Mouse (Mus musculus): ENCODE measurements around the gene Srpk2. TPM values are rescaled to one million over a fixed set of nuclear protein-coding genes. Genes with fewer than 3 reads are reported as not detected.

The Srpk2 gene
- total and polyA plus RNA-seq, 3 experiments: 11.2 to 41.7 (median 16.9) TPM

DNA sequence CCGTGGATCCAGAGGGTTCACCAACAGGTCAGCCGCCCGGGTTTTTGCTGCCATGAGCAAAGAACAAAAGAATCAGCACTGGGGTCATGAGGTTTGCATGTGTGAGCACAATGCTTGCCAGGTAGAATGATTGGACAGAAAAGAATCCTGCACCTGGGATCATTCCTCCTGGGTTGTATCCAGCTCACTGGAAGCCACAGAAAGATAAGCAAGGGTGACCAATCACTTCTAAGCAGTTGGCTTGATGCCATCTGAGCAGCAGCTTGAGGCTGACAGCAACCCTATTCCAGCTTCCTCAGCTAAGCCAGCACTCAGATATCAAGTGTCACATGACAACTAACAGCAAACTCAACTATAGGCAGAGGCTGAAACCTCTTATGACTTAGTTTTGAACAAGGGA lies 165.7 kb downstream of the Srpk2 start (continued):
- TF ChIP-seq POLR2AphosphoS2 (IDR thresholded peaks at IDR 0.05; ENCODE audit: low read length): no peak
- peak; percentile 76 for TF ChIP-seq GATA1 (IDR thresholded peaks at IDR 0.05; ENCODE audit: low read depth, low read length)
- no peak for TF ChIP-seq ZKSCAN1 (IDR thresholded peaks at IDR 0.05; ENCODE audit: low read depth, low read length)
- no peak for TF ChIP-seq HCFC1 (IDR thresholded peaks at IDR 0.05; ENCODE audit: low read depth, low read length)
- TF ChIP-seq TCF12 (IDR thresholded peaks at IDR 0.05; ENCODE audit: low read depth, low read length): peak; percentile 81
- TF ChIP-seq BHLHE40 (IDR thresholded peaks at IDR 0.05; ENCODE audit: borderline replicate concordance, low read depth, low read length): peak; percentile 56
- no peak for TF ChIP-seq CTCF (IDR thresholded peaks at IDR 0.05 in 2 of 3, conservative IDR thresholded peaks at IDR 0.05 in 1 of 3; ENCODE audit: control insufficient read depth in 1 of 3, insufficient read depth in 1 of 3, low read depth in 2 of 3, low read length in 3 of 3, poor library complexity in 1 of 3, severe bottlenecking in 1 of 3)
- TF ChIP-seq UBTF (IDR thresholded peaks at IDR 0.05; ENCODE audit: borderline replicate concordance, insufficient read depth, low read depth, low read length): no peak
- no peak for TF ChIP-seq MYC (IDR thresholded peaks at IDR 0.05; ENCODE audit: low read depth, low read length)
- no peak for TF ChIP-seq CHD1 (IDR thresholded peaks at IDR 0.05; ENCODE audit: low read depth, low read length)
- TF ChIP-seq RAD21 (IDR thresholded peaks at IDR 0.05; ENCODE audit: low read depth, low read length): no peak
- TF ChIP-seq GABPA (IDR thresholded peaks at IDR 0.05; ENCODE audit: low read depth, low read length): no peak
- 0 out of 2 replicates have a peak, but pooled peaks have one; percentile 24 for TF ChIP-seq MAX (IDR thresholded peaks at IDR 0.05; ENCODE audit: low read length)
- no peak for TF ChIP-seq KAT2A (conservative IDR thresholded peaks at IDR 0.05; ENCODE audit: low read depth, low read length)
- no peak for TF ChIP-seq MEF2A (IDR thresholded peaks at IDR 0.05; ENCODE audit: extremely low read depth, insufficient replicate concordance, low read depth, low read length, poor library complexity, severe bottlenecking)

DNA sequence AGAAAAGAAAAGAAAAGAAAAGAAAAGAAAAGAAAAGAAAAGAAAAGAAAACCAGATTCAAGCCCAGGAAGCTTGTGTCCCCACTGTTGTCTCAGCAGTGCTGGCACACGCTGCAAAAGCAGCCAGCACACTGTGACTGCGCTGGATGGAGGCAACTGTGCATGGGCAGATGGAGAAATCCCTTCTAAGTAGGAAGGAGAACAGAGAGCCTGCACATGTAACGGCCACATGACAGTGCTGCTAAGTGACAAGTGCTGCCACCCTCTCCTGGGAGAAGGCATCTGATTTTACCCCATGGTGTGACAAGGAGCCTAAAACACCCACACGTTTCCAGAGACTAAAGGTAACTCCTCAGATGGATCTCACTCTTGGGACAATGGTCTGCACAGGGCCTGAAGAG lies 166.6 kb downstream of the Srpk2 start:
- no peak overlapping the region for H3K9ac ChIP-seq (ENCODE audit: control insufficient read depth, low read depth, low read length, poor library complexity, severe bottlenecking)
- H3K4me1 ChIP-seq (ENCODE audit: control insufficient read depth in 1 of 2, insufficient read depth in 2 of 2, low read length in 2 of 2): peaks cover 3 to 13% of the 10 kb centered on the region in 2 experiments
- no peak for TF ChIP-seq USF1 (IDR thresholded peaks at IDR 0.05; ENCODE audit: low read depth, low read length)
- TF ChIP-seq MXI1 (IDR thresholded peaks at IDR 0.05; ENCODE audit: low read depth, low read length): no peak
- no peak for TF ChIP-seq RCOR1 (IDR thresholded peaks at IDR 0.05; ENCODE audit: low read depth, low read length)
- TF ChIP-seq NELFE (IDR thresholded peaks at IDR 0.05; ENCODE audit: low read depth, low read length): no peak
- no peak for TF ChIP-seq NRF1 (IDR thresholded peaks at IDR 0.05; ENCODE audit: insufficient read depth, low read depth, low read length, poor library complexity, severe bottlenecking)
- TF ChIP-seq MEF2A (IDR thresholded peaks at IDR 0.05; ENCODE audit: extremely low read depth, insufficient replicate concordance, low read depth, low read length, poor library complexity, severe bottlenecking): no peak
- no peak for TF ChIP-seq POLR2AphosphoS5 (IDR thresholded peaks at IDR 0.05; ENCODE audit: borderline replicate concordance, low read depth, low read length)
- TF ChIP-seq POLR2A (IDR thresholded peaks at IDR 0.05; ENCODE audit: control insufficient read depth in 1 of 2, insufficient read depth in 1 of 2, low read depth in 1 of 2, low read length in 2 of 2, poor library complexity in 1 of 2): no peak
- peaks cover 2 to 12% of the 10 kb centered on the region in 2 experiments; a peak in 3 of 4 replicates for H3K36me3 ChIP-seq (ENCODE audit: control insufficient read depth in 1 of 2, insufficient read depth in 2 of 2, low read length in 2 of 2)
- no peaks in the 10 kb centered on the region for H3K79me2 ChIP-seq (ENCODE audit: control insufficient read depth, insufficient read depth, low read length, poor library complexity)
- H3K4me3 ChIP-seq (ENCODE audit: control insufficient read depth in 1 of 2, insufficient read depth in 1 of 2, low read depth in 2 of 2, low read length in 2 of 2): no peak overlapping the region
- H3K9me3 ChIP-seq (replicated peaks; ENCODE audit: insufficient read depth, low read length): no peaks in the 10 kb centered on the region
- H3K27me3 ChIP-seq (ENCODE audit: control insufficient read depth in 1 of 2, insufficient read depth in 2 of 2, low read length in 2 of 2): no peaks in the 10 kb centered on the region
- H3K27ac ChIP-seq (ENCODE audit: control insufficient read depth, low read depth, low read length): no peak overlapping the region
- no peak for DNase-seq (ENCODE audit: low read depth, low spot score)
